Mouse (Mus musculus) thymus, adult 2 months (tissue): ENCODE results near the gene Irf2bp1.

Experiments
- CTCF ChIP-seq: fragments of 200-500 bp; IDR thresholded peaks from 2 replicates; pipeline ENCODE4 v1.5.1; 2012; ENCODE audit warnings: mild to moderate bottlenecking, control low read depth, low read length, moderate library complexity, borderline replicate concordance; ENCODE audit not compliant: control insufficient read depth, poor library complexity, insufficient read depth; ENCODE audit errors: extremely low read depth
- POLR2A ChIP-seq: fragments of 200-500 bp; IDR thresholded peaks from 2 replicates; pipeline ENCODE4 v1.6.1; 2012; ENCODE audit warnings: mild to moderate bottlenecking, low read length, control low read depth, moderate library complexity; ENCODE audit not compliant: control insufficient read depth, poor library complexity, insufficient read depth; ENCODE audit errors: extremely low read depth

DNA sequence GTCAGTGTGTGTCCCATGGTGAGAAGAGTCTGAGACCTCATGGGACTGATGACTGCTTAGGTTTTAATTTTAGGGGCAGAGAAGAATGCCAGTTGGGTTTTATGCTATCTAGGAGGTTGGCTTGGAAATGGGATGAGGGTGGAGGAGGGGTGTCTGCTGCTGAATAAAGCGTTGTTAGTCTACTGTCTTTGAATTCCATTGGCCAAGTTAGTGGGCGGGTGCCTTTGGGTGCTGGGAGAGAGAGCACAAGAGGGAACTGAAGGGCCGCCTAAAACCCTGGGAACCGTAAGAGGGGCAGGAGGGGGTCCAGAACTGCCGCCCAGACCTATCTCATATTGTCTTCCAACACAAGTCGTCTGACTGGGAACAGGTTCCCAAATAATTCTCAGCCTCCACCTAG lies 15.1 kb upstream of the Irf2bp1 start:
- no peak for TF ChIP-seq CTCF
- TF ChIP-seq POLR2A: no peak
